Mouse (Mus musculus): ENCODE measurements at regions not wholly inside any gene's neighbourhood (a gene's known extent, or its start where the extent isn't known, plus 50 kb on each side); places are given as distances from the start of the nearest gene placed in this dataset.

DNA sequence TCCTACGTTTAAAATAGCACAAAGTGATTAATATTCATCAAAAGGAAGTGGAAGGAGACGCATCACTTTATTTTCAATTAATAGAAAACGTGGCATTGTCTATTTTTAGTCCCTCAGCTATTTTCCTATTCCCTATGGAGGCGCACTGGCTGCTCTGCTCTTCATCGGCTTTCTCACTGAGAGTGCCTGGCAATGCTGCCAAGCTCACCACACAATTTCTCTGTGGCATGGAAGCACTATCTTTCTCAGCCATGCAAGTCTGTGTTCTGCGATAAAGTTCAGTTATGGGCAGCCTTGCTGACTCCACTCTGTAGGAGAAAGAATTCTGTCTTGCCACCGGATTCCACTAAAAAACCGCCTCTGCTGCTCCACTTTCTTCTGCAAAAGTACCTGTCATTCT is 67.1 kb upstream of the Mgat4c start:
- peak in 1 of 2 experiments; percentile 8 for DNase-seq (ENCODE audit: inconsistent age in 2 of 2, low spot score in 1 of 2)

Measured in adrenal gland, adult (tissue).